9 mouse cellular contexts compared by ENCODE assay signal in genomic region chr2:28387422-28387836, GRCm38 (mm10). TPM values are rescaled to one million over a fixed set of nuclear protein-coding genes. Genes with fewer than 3 reads are reported as not detected.
DNase-seq lines count a peak whose midpoint lies in the region; ATAC-seq and TF ChIP-seq lines count a peak whose summit lies in the region.
"Had no signal": no experiment of that assay in that cellular context is flagged by ENCODE, and none has a peak within 500 bp of the region (broad histone marks: within the 10 kb centered on the region; RNA-seq: fewer than 3 reads in every experiment).

No protein-coding gene starts in this region.

- intact Hi-C loops in heart, adult 2 months (cut with DNase I): no loop called here
- intact Hi-C loops in left cerebral cortex, adult 2 months (cut with DNase I): loop anchor here (1.0 kb wide), 1 partner anchor 28 kb away; no protein-coding TSS in a partner anchor

- H3K4me3 ChIP-seq in heart, adult 2 months: no peak overlapping the region
- H3K4me3 ChIP-seq in heart, embryonic 11.5 days (ENCODE audit: low read depth, low read length): no peak overlapping the region
- H3K4me3 ChIP-seq in embryonic facial prominence, embryonic 13.5 days: no peak overlapping the region
- H3K4me3 ChIP-seq in hindbrain, embryonic 10.5 days: no peak overlapping the region
- H3K4me3 ChIP-seq in left cerebral cortex, adult 2 months: no peak overlapping the region
- no peak overlapping the region for H3K4me3 ChIP-seq in neural tube, embryonic 14.5 days (ENCODE audit: low read depth, low read length)
- H3K4me3 ChIP-seq: liver, embryonic 13.5 days had no signal

- TF ChIP-seq EP300 in heart, adult 2 months (IDR thresholded peaks at IDR 0.05; ENCODE audit: insufficient read depth, low read depth, low read length): no peak

- H3K4me2 ChIP-seq in heart, embryonic 11.5 days: no peak overlapping the region
- H3K4me2 ChIP-seq in embryonic facial prominence, embryonic 13.5 days: peak overlapping the region; percentile 5; the same call in 1 of the 2 replicates
- no peak overlapping the region for H3K4me2 ChIP-seq in neural tube, embryonic 14.5 days (ENCODE audit: low read depth, low read length)
- H3K4me2 ChIP-seq: liver, embryonic 13.5 days had no signal

- no peak overlapping the region for H3K9ac ChIP-seq in heart, adult 2 months (ENCODE audit: low read depth, low read length)
- no peak overlapping the region for H3K9ac ChIP-seq in heart, embryonic 11.5 days (ENCODE audit: low read depth, low read length)
- H3K9ac ChIP-seq in embryonic facial prominence, embryonic 13.5 days: no peak overlapping the region
- no peak overlapping the region for H3K9ac ChIP-seq in neural tube, embryonic 14.5 days (replicated peaks; ENCODE audit: low read depth, low read length)
- H3K9ac ChIP-seq: liver, embryonic 13.5 days had no signal

- 36% methylated on average over 6 of the region's 6 CpGs for WGBS in heart, adult 2 months
- 30% methylated on average over 6 of the region's 6 CpGs for WGBS in heart, embryonic 11.5 days (ENCODE audit: insufficient replicate concordance)
- 6% methylated on average over 6 of the region's 6 CpGs for WGBS in embryonic facial prominence, embryonic 13.5 days
- 13% methylated on average over 6 of the region's 6 CpGs for WGBS in hindbrain, embryonic 10.5 days
- 5% methylated on average over 6 of the region's 6 CpGs for whole genome bisulfite sequencing in neural tube, embryonic 14.5 days

- no peak overlapping the region for H3K27ac ChIP-seq in heart, adult 2 months
- H3K27ac ChIP-seq in heart, embryonic 11.5 days (ENCODE audit: low read depth, low read length): no peak overlapping the region
- peak overlapping the region; percentile 39; the same call in 1 of the 2 replicates for H3K27ac ChIP-seq in embryonic facial prominence, embryonic 13.5 days
- H3K27ac ChIP-seq in hindbrain, embryonic 10.5 days: peak overlapping the region; percentile 81
- H3K27ac ChIP-seq in left cerebral cortex, adult 2 months: peak overlapping the region; percentile 77
- peak overlapping the region; percentile 62 for H3K27ac ChIP-seq in neural tube, embryonic 14.5 days (ENCODE audit: low read depth, low read length)
- H3K27ac ChIP-seq: liver, embryonic 13.5 days had no signal

- H3K4me1 ChIP-seq in heart, adult 2 months (ENCODE audit: control insufficient read depth, insufficient read depth, low read length): no peaks in the 10 kb centered on the region; the same call in 1 of the 2 replicates
- H3K4me1 ChIP-seq in heart, embryonic 11.5 days (ENCODE audit: control insufficient read depth, insufficient read depth, low read length): no peaks in the 10 kb centered on the region
- H3K4me1 ChIP-seq in embryonic facial prominence, embryonic 13.5 days: peaks cover 12% of the 10 kb centered on the region
- peaks cover 39% of the 10 kb centered on the region for H3K4me1 ChIP-seq in hindbrain, embryonic 10.5 days (replicated peaks)
- H3K4me1 ChIP-seq in neural tube, embryonic 14.5 days (ENCODE audit: control insufficient read depth, insufficient read depth, low read length): peaks cover 18% of the 10 kb centered on the region
- H3K4me1 ChIP-seq: liver, embryonic 13.5 days had no signal

- no peak for TF ChIP-seq POLR2A in heart, adult 2 months (IDR thresholded peaks at IDR 0.05; ENCODE audit: insufficient read depth, low read depth, low read length)

- DNase-seq in heart, adult 2 months: peak; percentile 30 to 35
- DNase-seq in hindbrain, embryonic 10.5 days (ENCODE audit: low spot score): peak; percentile 67
- peak; percentile 67 to 69 for DNase-seq in left cerebral cortex, adult 2 months (ENCODE audit: extremely low spot score in 1 of 2, low spot score in 2 of 2)
- DNase-seq in urinary bladder, adult 2 months (ENCODE audit: low spot score): no peak
- DNase-seq: liver, embryonic 13.5 days had no signal

- no peaks in the 10 kb centered on the region for H3K27me3 ChIP-seq in heart, adult 2 months (ENCODE audit: control insufficient read depth, insufficient read depth, low read length)
- H3K27me3 ChIP-seq in heart, embryonic 11.5 days (ENCODE audit: control insufficient read depth, insufficient read depth, low read length): no peaks in the 10 kb centered on the region
- H3K27me3 ChIP-seq in embryonic facial prominence, embryonic 13.5 days: no peaks in the 10 kb centered on the region; the same call in 1 of the 2 replicates
- H3K27me3 ChIP-seq in hindbrain, embryonic 10.5 days (ENCODE audit: insufficient read depth, poor library complexity, severe bottlenecking): no peaks in the 10 kb centered on the region
- H3K27me3 ChIP-seq in neural tube, embryonic 14.5 days (ENCODE audit: control insufficient read depth, insufficient read depth, low read length): no peaks in the 10 kb centered on the region
- H3K27me3 ChIP-seq: liver, embryonic 13.5 days had no signal

- no peak for ATAC-seq in heart, embryonic 11.5 days (replicated peaks; ENCODE audit: insufficient number of reproducible peaks, low FRiP score, low TSS enrichment)
- no peak for ATAC-seq in embryonic facial prominence, embryonic 13.5 days (ENCODE audit: insufficient number of reproducible peaks, insufficient read depth, low FRiP score, low TSS enrichment, low read depth)
- ATAC-seq in neural tube, embryonic 14.5 days (ENCODE audit: low read depth): peak; percentile 76; the same call in 1 of the 2 replicates
- no peak for ATAC-seq in erythroblast, adult 5-6 weeks (replicated peaks; ENCODE audit: low FRiP score, poor library complexity, severe bottlenecking)

- no peaks in the 10 kb centered on the region for H3K79me2 ChIP-seq in heart, adult 2 months (replicated peaks; ENCODE audit: control insufficient read depth, insufficient read depth, low read length)

- no peaks in the 10 kb centered on the region for H3K9me3 ChIP-seq in heart, embryonic 11.5 days (replicated peaks; ENCODE audit: control insufficient read depth, low read length)
- no peaks in the 10 kb centered on the region for H3K9me3 ChIP-seq in embryonic facial prominence, embryonic 13.5 days
- no peaks in the 10 kb centered on the region for H3K9me3 ChIP-seq in hindbrain, embryonic 10.5 days
- H3K9me3 ChIP-seq in neural tube, embryonic 14.5 days (ENCODE audit: control insufficient read depth, low read length): no peaks in the 10 kb centered on the region
- H3K9me3 ChIP-seq: liver, embryonic 13.5 days had no signal

- no peaks in the 10 kb centered on the region for H3K36me3 ChIP-seq in heart, adult 2 months (ENCODE audit: control insufficient read depth, insufficient read depth, low read length)
- no peaks in the 10 kb centered on the region for H3K36me3 ChIP-seq in heart, embryonic 11.5 days (ENCODE audit: control insufficient read depth, insufficient read depth, low read length)
- H3K36me3 ChIP-seq in embryonic facial prominence, embryonic 13.5 days: no peaks in the 10 kb centered on the region
- no peaks in the 10 kb centered on the region for H3K36me3 ChIP-seq in hindbrain, embryonic 10.5 days
- H3K36me3 ChIP-seq in neural tube, embryonic 14.5 days (ENCODE audit: control insufficient read depth, insufficient read depth, low read length): no peaks in the 10 kb centered on the region
- H3K36me3 ChIP-seq: liver, embryonic 13.5 days had no signal

- no peak for TF ChIP-seq CTCF in heart, adult 2 months (IDR thresholded peaks at IDR 0.05)
- TF ChIP-seq CTCF in left cerebral cortex, adult 2 months (IDR thresholded peaks at IDR 0.05): no peak

RNA-seq across cellular contexts. Expression of gene Ppp1r26, which starts 59.2 kb away (rescaled TPM):
- total RNA-seq in heart, adult 2 months (2021): 1 to 10 TPM; 3.4 to 5.0 TPM
- 3.1 and 3.5 TPM in 2 replicates for polyA plus RNA-seq in heart, adult 2 months (2012; rRNA removed)
- 2.3 and 3.1 TPM in 2 replicates for polyA plus RNA-seq in heart, embryonic 11.5 days (2014; fragmentation: Nextera tagmentation; extraction: Ambion mirVana)
- polyA plus RNA-seq in embryonic facial prominence, embryonic 13.5 days (2015; fragmentation: Nextera tagmentation; extraction: Ambion mirVana): 7.5 TPM in 2 replicates
- 4.3 and 5.2 TPM in 2 replicates for polyA plus RNA-seq in hindbrain, embryonic 10.5 days (2016; fragmentation: Nextera tagmentation; extraction: Ambion mirVana)
- 10 to 100 TPM; 27.9 TPM for total RNA-seq in left cerebral cortex, adult 2 months (2021)
- polyA plus RNA-seq in neural tube, embryonic 14.5 days (2014; fragmentation: Nextera tagmentation; extraction: Ambion mirVana): 14.1 and 15.9 TPM in 2 replicates
- polyA plus RNA-seq in urinary bladder, adult 2 months (2012; rRNA removed): 4.5 and 5.2 TPM in 2 replicates
- total RNA-seq in erythroblast, adult 5-6 weeks (2015; ENCODE audit: low replicate concordance): not detected in 2 replicates
- total RNA-seq in erythroblast, adult 5-6 weeks (2017; ENCODE audit: low replicate concordance): 0.28 TPM in 1 of 2 replicates, not detected in the other

Comparison
In these comparisons a context has a peak if more than half of its experiments do, and no peak if none do; other contexts are left out.
1. H3K27ac ChIP-seq: peak in embryonic facial prominence, embryonic 13.5 days (single experiment), hindbrain, embryonic 10.5 days (single experiment), left cerebral cortex, adult 2 months (single experiment) and neural tube, embryonic 14.5 days (single experiment); none in heart, adult 2 months (single experiment) and heart, embryonic 11.5 days (single experiment).